Mouse (Mus musculus): ENCODE measurements around the gene Timm50. TPM values are rescaled to one million over a fixed set of nuclear protein-coding genes. Genes with fewer than 3 reads are reported as not detected.

Gene Timm50
- polyA plus RNA-seq, 1 experiment = not detected

GRCm38 (mm10) chr7:28338108-28338998 is 26.5 kb upstream of the Timm50 start, which contains the start of gene Supt5:
TSS of gene Supt5 (minus strand) at chr7:28338746.
- peak; percentile 76 for TF ChIP-seq POLR2A (IDR thresholded peaks at IDR 0.05; ENCODE audit: insufficient read depth, low read depth, low read length)
- TF ChIP-seq CTCF (IDR thresholded peaks at IDR 0.05; ENCODE audit: insufficient read depth, low read depth, low read length) = no peak
- under 1% methylated on average over 77 of the region's 77 CpGs for WGBS
- Histone ChIP-seq H3K27ac (ENCODE audit: insufficient read depth, low read depth, low read length) (peak within 1 kb of the TSS; percentile 77), H3K4me1 (ENCODE audit: control insufficient read depth, insufficient read depth, low read length) (peaks cover 3% of the 10 kb centered on the region; the same call in 1 of the 2 replicates), H3K4me3 (ENCODE audit: insufficient read depth, low read depth, low read length) (peak within 1 kb of the TSS; percentile 94)

- H3K4me3 ChIP-seq (ENCODE audit: insufficient read depth, low read depth, low read length) = no peak overlapping the region
- H3K4me1 ChIP-seq (ENCODE audit: control insufficient read depth, insufficient read depth, low read length) = peaks cover 3% of the 10 kb centered on the region; the same call in 1 of the 2 replicates
- TF ChIP-seq CTCF (IDR thresholded peaks at IDR 0.05; ENCODE audit: insufficient read depth, low read depth, low read length) = no peak
- no peak for TF ChIP-seq POLR2A (IDR thresholded peaks at IDR 0.05; ENCODE audit: insufficient read depth, low read depth, low read length)
- no peak overlapping the region for H3K27ac ChIP-seq (ENCODE audit: insufficient read depth, low read depth, low read length)
- WGBS = 97% methylated on average over 2 of the region's 2 CpGs
Observed at GRCm38 (mm10) chr7:28335471-28335870, 23.6 kb upstream of the Timm50 start.

- no peak overlapping the region for H3K4me3 ChIP-seq (ENCODE audit: insufficient read depth, low read depth, low read length)
- TF ChIP-seq POLR2A (IDR thresholded peaks at IDR 0.05; ENCODE audit: insufficient read depth, low read depth, low read length) = no peak
- TF ChIP-seq CTCF (IDR thresholded peaks at IDR 0.05; ENCODE audit: insufficient read depth, low read depth, low read length) = no peak
- H3K27ac ChIP-seq (ENCODE audit: insufficient read depth, low read depth, low read length) = no peak overlapping the region
- WGBS = 86% methylated on average over 4 of the region's 4 CpGs
- H3K4me1 ChIP-seq (ENCODE audit: control insufficient read depth, insufficient read depth, low read length) = peaks cover 3% of the 10 kb centered on the region; the same call in 1 of the 2 replicates
Observed at GRCm38 (mm10) chr7:28334534-28334933, 22.7 kb upstream of the Timm50 start.

GRCm38 (mm10) chr7:28328260-28328659 is 16.4 kb upstream of the Timm50 start:
- WGBS = 96% methylated on average over 2 of the region's 2 CpGs
- H3K4me3 ChIP-seq (ENCODE audit: insufficient read depth, low read depth, low read length) = no peak overlapping the region
- H3K27ac ChIP-seq (ENCODE audit: insufficient read depth, low read depth, low read length) = no peak overlapping the region
- H3K4me1 ChIP-seq (ENCODE audit: control insufficient read depth, insufficient read depth, low read length) = no peaks in the 10 kb centered on the region
- no peak for TF ChIP-seq POLR2A (IDR thresholded peaks at IDR 0.05; ENCODE audit: insufficient read depth, low read depth, low read length)
- TF ChIP-seq CTCF (IDR thresholded peaks at IDR 0.05; ENCODE audit: insufficient read depth, low read depth, low read length) = no peak

- WGBS = 82% methylated on average over 4 of the region's 4 CpGs
- Histone ChIP-seq H3K27ac (ENCODE audit: insufficient read depth, low read depth, low read length) (no peak overlapping the region), H3K4me3 (ENCODE audit: insufficient read depth, low read depth, low read length) (no peak overlapping the region), H3K4me1 (ENCODE audit: control insufficient read depth, insufficient read depth, low read length) (no peaks in the 10 kb centered on the region)
- TF ChIP-seq POLR2A (IDR thresholded peaks at IDR 0.05; ENCODE audit: insufficient read depth, low read depth, low read length) (no peak), CTCF (IDR thresholded peaks at IDR 0.05; ENCODE audit: insufficient read depth, low read depth, low read length) (no peak)
Observed at GRCm38 (mm10) chr7:28326457-28326856, 14.6 kb upstream of the Timm50 start.

- WGBS = 96% methylated on average over 8 of the region's 8 CpGs
- H3K4me1 ChIP-seq (ENCODE audit: control insufficient read depth, insufficient read depth, low read length) = no peaks in the 10 kb centered on the region
- TF ChIP-seq POLR2A (IDR thresholded peaks at IDR 0.05; ENCODE audit: insufficient read depth, low read depth, low read length) (no peak), CTCF (IDR thresholded peaks at IDR 0.05; ENCODE audit: insufficient read depth, low read depth, low read length) (no peak)
- H3K4me3 ChIP-seq (ENCODE audit: insufficient read depth, low read depth, low read length) = no peak overlapping the region
- H3K27ac ChIP-seq (ENCODE audit: insufficient read depth, low read depth, low read length) = no peak overlapping the region
Observed at GRCm38 (mm10) chr7:28325293-28325692, 13.4 kb upstream of the Timm50 start.

- H3K4me1 ChIP-seq (ENCODE audit: control insufficient read depth, insufficient read depth, low read length) = no peaks in the 10 kb centered on the region
- no peak overlapping the region for H3K4me3 ChIP-seq (ENCODE audit: insufficient read depth, low read depth, low read length)
- H3K27ac ChIP-seq (ENCODE audit: insufficient read depth, low read depth, low read length) = no peak overlapping the region
- no peak for TF ChIP-seq POLR2A (IDR thresholded peaks at IDR 0.05; ENCODE audit: insufficient read depth, low read depth, low read length)
- no peak for TF ChIP-seq CTCF (IDR thresholded peaks at IDR 0.05; ENCODE audit: insufficient read depth, low read depth, low read length)
- WGBS = 95% methylated on average over 15 of the region's 15 CpGs
Observed at GRCm38 (mm10) chr7:28321974-28322720, 10.3 kb upstream of the Timm50 start.

- H3K4me1 ChIP-seq (ENCODE audit: control insufficient read depth, insufficient read depth, low read length) = no peaks in the 10 kb centered on the region
- 93% methylated on average over 17 of the region's 17 CpGs for WGBS
- H3K4me3 ChIP-seq (ENCODE audit: insufficient read depth, low read depth, low read length) = no peak overlapping the region
Observed at GRCm38 (mm10) chr7:28318714-28319113, 6.8 kb upstream of the Timm50 start.

GRCm38 (mm10) chr7:28318036-28318435 is 6.2 kb upstream of the Timm50 start:
- WGBS = 87% methylated on average over 3 of the region's 3 CpGs
- Histone ChIP-seq H3K4me1 (ENCODE audit: control insufficient read depth, insufficient read depth, low read length) (no peaks in the 10 kb centered on the region), H3K27ac (ENCODE audit: insufficient read depth, low read depth, low read length) (no peak overlapping the region), H3K4me3 (ENCODE audit: insufficient read depth, low read depth, low read length) (no peak overlapping the region)
- TF ChIP-seq POLR2A (IDR thresholded peaks at IDR 0.05; ENCODE audit: insufficient read depth, low read depth, low read length) = no peak
- TF ChIP-seq CTCF (IDR thresholded peaks at IDR 0.05; ENCODE audit: insufficient read depth, low read depth, low read length) = no peak

More at GRCm38 (mm10) chr7:28318714-28319113, 6.8 kb upstream of the Timm50 start:
- H3K27ac ChIP-seq (ENCODE audit: insufficient read depth, low read depth, low read length) = no peak overlapping the region
- TF ChIP-seq CTCF (IDR thresholded peaks at IDR 0.05; ENCODE audit: insufficient read depth, low read depth, low read length) (no peak), POLR2A (IDR thresholded peaks at IDR 0.05; ENCODE audit: insufficient read depth, low read depth, low read length) (no peak)

Data from olfactory bulb, adult 2 months (tissue).